Mouse (Mus musculus) WW6 (cell line): ENCODE data around the gene Kif3a.
"Not testable (repeated sequence)": the region's sequence is repeated elsewhere in the genome, so short reads cannot be mapped to it uniquely, and the experiment has no call there.

Experiments
- DNase-seq: peaks from one replicate; pipeline ENCODE4 v3.0.0-alpha.2; 2013; ENCODE audit warnings: low read depth, low spot score

The Kif3a gene

DNA sequence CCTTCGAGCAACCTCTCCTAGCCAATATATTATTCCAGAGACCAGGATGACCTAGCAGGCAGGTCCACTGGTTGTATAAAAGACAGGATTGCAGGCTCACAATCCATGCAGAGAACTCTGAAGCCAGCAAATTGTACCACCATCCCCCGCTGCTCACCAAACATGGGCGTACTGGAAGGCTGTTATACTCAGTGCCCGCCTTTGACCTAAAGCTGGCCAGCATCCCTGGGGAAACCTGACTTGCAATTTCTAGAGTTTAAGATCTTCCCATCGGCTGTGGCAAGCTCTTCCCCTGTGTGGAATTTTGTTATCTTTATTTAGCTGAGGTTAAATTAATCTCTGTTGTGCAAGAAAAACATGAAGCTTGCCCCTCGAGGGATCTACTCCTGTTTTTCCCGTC is 24.2 kb upstream of the Kif3a start:
- DNase-seq: no peak

DNA sequence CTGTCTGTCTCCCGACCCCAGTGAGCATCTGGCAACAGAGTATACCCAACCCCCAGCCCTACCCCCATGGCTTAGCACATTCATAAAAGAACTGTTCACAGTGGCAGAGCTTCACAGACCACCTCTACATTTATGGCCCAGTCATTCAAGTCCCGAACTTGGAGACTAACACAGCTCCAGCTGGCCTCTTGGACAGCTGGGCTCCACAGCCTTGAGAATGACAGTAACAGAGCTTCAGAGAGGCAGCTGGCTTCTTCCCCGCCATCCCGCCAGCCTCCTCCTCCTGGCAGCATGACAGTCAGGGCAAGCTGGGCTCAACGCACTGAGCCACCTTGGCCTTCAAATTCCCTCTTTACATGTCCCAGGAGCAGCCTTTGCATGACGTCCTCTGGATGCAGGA is 20.9 kb upstream of the Kif3a start:
- DNase-seq: no peak

DNA sequence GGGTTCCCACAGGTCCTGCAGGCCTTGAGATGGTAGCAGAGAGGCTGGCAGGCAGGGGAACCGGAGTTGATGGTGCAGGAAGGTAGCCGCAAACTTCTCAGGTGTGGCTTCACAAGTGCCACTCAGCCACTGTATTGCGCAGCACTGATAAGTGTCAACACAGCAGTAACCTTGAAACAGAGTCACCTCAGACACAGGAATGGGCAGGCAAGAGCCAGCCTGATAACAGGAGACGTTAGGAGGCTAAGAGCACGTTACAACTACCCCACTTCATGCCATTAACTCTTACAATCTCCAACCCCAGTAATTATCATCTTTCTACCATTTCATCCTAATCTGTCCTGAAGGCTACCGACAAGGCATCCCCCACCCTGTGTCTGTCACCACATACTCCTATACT is 19.6 kb upstream of the Kif3a start:
- no peak for DNase-seq

DNA sequence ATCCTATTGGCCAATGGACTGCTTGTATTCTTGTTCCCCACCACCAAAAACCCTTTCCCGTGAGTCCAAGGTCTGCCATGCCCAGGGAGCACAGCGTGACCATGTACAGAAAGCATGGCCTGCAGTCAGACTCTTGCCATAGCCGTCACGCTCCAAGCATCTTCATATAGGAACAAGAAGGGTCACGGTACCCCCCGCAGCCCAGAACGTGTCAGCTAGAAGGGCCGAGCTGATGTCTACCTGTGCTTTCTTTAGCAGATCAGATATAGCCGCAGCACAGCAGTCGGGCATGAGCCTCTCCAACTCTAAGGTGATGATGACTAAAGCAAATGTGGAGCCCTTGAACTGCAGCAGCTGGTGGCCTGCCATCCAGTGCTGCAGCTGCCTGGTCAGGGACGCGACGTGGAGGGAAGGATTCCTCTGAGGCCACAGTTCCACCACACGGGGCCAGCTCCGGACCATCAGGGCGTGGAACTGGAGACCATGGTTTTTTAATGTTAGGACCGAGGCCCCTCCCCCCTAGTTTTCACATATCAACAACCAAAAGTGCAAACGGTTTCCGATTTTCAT is 19.1 kb upstream of the Kif3a start:
- no peak for DNase-seq

DNA sequence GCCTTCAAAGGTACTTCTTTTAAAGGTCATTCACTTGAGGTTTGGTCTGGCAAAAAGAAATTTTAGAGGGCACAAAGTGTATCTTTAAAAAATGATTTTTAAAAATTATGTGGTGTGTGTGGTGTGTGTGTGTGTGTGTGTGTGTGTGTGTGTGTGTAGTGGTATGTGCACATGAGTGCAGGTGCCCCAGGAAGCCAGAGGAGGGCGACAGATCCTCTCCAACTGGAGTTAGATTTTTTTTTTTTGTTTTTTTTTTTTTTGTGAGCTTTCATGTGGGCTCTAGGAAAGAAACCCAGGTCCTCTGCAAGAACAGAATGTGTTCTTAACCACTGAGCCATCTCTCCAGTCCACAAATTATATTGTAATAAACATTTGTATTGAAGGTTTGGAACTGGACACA is 16.5 kb upstream of the Kif3a start:
- DNase-seq: no peak

DNA sequence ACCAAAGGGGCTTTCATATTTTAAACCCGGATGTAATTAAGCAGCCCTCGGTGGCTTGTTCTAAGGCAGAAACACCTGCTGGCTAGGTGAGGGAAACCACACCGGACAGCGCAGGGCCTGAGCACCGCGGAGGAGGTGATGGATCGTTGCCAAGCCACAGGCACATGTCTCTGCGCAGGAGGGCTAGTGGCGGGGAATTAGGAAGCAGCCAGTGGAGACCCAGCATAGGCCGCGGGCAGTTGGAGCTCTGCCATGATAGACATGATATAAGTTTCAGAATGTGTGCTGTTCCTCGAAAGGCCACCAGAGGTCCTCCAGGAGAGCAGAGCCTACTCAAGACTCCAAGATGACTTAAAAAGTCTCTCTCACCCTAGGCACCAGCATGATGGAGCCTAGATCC is 15.4 kb upstream of the Kif3a start:
- peak; percentile 63 for DNase-seq

DNA sequence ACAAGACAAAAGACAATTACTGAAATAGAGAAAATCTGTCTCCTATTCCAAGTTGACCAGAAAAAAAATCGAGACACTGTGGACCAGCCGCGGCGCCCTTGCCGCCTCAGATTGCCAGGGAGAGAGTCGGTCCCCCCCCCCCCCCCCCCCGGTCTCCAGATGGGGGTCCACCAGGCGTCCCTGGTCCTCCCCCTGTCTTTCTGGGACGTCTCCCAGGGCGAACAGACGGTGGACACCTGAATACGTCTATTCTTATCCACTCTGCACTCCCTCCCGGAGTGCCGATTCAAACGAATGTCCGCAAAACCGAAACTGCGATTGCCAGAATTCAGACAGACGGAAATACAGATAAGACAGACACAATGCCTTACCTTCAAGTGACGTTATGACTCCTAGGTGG is 10.7 kb upstream of the Kif3a start:
- not testable (repeated sequence) for DNase-seq

DNA sequence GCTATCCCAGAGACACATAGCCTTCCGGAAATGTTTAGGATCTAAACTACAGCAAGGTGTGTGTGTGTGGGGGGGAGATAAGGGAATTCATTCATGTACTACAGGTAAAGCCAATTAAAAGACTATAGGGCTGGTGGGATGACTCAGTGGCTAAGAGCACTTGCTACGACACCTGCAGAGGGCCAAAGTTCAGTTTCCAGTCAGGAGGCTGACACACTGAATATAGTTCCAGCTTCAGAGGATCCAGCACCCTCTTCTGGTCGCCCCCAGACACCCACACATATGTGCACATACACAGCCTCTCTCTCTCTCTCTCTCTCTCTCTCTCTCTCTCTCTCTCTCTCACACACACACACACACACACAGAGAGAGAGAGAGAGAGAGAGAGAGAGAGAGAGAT is 9.2 kb upstream of the Kif3a start:
- DNase-seq: not testable (repeated sequence)

DNA sequence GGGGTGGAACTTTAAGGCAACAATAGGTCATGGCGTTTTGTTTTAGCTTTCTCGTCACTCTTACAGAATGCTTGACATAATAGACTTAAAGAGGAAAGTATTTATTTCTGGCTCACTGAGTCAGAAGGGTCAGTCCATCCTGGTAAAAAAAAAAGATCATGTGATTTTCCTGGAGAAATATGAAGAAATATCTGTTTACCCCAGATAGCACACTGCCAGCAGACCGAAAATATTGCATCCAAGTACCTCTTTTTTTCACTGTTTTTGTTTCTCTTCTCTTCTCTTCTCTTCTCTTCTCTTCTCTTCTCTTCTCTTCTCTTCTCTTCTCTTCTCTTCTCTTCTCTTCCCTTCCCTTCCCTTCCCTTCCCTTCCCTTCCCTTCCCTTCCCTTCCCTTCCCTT is 7.2 kb upstream of the Kif3a start:
- DNase-seq: not testable (repeated sequence)

DNA sequence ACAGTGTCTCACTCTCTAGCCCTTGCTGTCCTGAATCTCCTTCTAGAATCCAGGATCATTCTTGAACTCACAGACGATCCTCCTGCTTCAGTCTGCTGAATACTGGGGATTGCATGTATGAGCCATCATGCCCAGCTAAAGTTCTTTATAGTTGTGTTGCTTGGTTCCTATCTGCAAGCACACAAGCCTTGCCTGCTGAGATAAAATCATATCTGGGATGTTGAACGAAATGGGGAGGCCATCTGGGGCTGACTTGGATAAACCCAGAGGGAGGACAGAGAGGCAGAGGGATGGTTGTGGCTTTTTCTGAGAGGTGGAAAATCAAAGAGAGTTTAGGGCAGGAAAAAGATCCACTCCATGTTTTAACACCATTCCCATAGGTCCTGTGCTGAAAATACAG is 5.2 kb upstream of the Kif3a start:
- DNase-seq: no peak

DNA sequence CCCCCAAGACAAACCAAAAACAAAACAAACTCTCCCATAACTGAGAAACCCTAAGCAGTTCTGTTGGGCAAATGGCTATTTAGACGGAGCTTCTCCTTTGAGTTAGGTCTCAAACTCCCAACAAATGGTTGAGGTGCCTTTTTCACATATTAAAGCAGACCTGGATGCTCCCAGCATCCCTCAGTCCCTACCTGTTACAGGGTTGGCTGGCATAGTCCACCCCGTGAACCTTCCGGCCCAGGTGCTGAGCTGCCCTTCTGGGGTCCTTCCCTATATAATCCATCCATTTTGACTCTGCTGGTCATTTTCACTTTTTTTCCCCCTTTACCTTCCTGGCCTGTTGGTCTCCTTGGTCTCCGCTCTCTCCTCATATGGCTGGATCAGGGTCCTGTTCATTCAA is 533 bp upstream of the Kif3a start:
- DNase-seq: no peak

DNA sequence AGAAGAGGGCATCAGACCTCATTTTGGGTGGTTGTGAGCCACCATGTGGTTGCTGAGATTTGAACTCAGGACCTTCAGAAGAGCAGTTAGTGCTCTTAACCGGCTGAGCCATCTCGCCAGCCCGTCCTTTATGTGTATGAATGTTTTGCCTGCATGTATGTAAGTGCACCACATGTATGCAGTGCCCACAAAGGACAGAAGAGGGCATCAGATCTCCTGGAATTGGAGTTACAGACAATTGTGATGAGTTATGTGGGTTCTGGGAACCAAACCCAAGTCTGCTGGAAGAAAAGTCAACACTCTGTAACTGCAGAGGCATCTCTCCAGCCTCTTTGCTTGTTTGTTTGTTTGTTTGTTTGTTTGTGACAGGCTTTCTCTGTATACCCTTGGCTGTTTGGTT is 13.4 kb downstream of the Kif3a start:
- DNase-seq: no peak

DNA sequence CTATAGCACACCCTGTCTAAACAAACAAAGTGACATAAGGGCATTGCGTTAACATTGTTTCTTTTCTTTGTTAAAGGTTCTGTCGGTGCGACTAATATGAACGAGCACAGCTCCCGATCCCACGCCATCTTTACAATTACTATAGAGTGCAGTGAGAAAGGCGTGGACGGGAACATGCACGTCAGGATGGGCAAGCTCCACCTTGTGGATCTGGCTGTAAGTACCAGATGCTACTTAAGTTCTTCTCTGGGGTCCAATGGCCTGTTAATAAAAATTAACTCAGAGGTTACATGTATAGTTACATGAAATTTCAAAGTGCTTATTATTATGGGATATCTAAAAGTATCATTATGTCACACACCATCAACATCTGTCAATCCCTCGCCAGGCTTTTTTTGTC is 16.0 kb downstream of the Kif3a start:
- DNase-seq: no peak

DNA sequence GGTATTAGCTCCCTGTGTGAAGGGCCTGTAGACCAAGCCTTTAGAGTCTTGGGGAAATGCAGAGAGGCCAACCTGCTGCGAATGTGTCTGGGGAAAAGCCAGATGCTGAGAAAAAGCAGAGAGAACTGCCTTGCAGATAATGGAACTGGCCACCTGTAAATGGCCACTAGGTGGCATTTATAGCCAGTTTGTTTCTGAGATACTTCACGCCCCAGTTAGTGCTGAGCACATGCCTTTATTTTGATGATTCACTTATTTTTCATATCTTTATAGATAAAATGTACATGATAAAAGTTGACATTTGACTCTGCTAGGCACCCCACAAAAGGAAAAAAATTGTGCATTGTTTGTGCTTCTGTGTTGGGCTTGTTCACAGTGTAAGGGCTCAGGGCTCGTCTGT is 17.7 kb downstream of the Kif3a start:
- no peak for DNase-seq

DNA sequence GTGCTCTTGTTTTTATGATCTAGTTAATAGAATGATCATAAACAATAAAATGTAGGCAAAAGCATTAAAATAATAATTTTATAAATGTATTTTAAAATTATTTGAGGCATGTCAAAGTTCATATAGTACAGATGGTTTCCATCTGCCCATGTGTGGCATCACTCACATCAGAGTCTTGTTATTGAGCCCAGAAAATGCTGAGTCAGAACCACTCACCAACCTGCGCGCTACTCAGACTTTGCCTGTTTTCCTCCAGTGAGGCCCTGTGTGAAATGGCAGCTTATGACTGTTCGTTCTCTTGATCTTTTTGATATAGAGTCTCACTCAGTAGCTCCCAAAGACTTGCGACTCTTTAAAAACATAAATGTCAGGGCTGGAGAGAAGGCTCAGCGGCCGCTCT is 18.3 kb downstream of the Kif3a start:
- DNase-seq: no peak

DNA sequence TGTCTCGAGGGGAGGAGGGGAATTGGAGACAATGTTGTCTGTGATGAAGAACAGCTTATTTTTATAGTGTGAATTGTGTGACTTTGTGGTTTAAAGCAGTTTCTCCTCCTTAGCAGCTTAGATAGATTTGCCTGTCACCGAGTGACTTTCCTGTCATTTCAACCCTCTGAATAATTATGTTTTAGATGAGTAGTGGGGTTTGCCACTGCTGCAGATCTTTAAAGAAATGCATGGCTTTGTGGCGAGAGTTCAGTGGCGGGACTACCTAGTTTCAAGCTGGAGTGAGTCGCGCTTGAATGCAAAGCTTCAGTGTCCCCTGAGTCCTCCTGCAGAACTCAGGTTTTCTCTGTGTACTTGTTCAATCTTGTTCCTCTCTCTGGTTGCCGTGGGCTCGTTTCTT is 21.1 kb downstream of the Kif3a start:
- no peak for DNase-seq

DNA sequence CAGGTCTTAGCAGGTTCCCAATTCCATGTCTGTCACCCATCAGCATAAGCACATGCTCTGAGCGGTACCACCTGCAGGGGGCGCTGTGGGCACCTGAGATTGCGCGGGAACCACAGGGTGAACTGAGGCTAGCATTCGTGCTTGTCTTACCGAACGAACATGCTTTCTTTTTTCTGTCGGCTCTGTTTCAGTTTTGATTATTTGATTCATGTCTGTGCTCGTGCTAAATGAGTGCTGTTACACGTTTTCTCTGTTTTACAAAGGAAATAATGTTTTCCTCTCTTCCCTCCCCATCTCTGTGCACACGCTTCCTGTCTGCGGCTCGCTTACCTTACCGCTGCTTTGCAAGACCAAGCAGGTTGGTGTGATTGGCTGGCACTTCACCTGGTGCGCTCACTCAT is 23.2 kb downstream of the Kif3a start:
- DNase-seq: peak; percentile 65

DNA sequence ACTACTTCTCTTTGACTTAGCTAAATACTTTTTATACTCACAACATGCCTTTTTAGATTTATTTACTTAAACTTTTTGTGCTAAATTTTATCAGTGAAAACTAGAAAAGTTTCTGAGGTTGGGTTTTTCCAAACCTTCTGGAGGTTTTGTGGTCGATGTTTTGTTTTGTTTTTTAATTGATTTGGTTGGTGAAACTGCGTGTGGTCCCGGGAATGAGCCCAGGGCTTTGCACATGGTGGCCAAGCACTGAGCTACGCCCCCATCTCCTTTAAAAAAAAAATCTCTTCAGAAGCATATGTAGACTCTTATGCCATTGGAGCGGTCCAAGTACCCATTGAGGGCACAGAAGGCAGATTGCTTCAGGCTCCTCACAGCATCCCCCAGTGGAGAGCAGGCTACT is 23.9 kb downstream of the Kif3a start:
- DNase-seq: no peak

DNA sequence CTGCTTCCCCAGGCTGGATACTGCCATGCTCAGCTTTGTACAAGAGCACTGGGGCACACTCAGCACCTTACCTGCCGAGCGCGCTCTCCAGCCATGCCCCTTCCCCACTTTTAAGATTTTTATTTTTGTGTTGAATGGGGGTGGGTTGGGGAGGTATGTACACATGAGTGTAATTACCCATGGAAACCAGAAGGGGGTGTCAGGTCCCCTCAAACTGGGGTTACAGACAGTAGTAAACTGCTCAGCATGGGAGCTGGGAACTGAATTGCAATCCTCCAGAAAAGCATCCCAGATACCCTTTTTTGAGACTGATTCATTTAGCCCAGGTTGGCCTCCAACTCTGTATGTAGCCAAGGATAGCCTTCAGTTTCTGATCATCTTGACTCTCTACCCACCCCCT is 37.8 kb downstream of the Kif3a start:
- DNase-seq: no peak

DNA sequence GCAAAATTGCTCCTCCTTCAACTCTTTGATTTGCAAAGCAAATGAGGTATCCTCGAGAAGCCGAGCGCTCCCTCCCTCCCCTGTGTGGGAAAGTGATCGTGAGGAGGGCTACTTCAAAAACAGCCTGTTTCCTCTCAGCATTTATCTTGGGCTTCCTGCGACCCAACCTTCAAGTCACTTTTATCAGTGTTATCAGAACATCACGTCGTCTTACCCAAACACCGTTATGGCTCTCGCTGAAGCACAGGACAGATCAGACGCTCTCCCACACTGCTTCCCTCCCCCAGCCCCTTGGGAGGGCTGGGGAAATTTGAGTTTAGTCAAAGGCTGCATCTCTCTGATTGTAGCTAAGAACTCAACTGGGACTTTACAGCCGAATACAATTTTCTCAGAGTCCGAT is 38.4 kb downstream of the Kif3a start:
- no peak for DNase-seq

DNA sequence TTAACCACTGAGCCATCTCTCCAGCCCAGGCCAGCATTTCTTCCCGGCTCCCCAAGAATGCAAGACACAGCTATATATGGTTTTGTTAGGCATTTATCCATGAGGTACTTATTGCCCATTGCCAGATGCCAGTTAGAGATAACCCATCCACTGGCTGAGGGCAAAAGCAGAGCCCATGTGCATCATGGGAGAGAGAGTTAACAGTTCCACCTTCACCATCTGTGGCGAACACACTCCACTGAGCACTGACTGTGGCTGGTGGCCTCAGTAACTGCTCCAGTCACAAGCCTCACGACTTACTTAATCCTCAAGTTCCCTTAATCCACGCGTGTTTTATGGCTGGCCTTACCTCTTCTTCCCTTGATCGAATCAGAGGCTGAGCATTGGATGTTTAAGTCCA is 42.1 kb downstream of the Kif3a start:
- DNase-seq: no peak

DNA sequence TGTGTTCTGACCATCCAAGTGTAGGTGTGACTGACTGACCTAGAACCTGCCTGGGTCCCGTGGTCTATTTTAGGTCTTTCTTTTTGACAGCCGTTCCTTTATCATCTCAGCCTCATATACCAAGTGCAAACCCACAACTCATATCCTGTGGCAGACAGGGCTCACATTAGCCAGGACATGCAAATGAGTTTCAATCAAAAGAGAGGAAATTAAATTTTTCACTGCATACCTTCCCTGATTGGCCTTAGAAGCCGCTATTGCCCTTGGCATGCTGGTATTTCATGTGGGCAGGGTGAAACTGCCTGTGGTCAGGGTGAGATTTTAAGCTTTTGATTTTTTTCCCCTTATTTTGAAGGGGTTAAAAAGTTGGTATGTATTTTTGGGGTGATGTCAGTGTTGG is 42.5 kb downstream of the Kif3a start:
- DNase-seq: no peak

DNA sequence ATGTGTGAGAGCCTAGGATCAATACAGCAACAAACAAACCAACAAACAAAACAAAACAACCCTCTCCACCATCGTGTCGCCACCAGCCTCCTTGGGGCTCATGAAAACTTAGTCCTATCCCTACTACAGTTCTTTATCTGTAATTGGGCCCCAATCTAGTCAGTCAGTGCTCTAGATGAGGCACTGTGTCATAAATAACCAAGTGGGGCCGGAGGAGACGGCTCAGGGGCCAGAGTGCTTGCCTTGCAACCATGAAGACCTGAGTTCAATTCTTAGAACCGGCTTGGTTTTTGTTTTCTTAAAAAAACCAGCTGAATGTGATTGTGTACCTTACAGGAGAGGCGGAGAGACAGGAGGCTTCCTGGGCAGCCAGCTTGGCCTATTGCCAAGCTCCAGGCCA is 48.0 kb downstream of the Kif3a start:
- DNase-seq: no peak

DNA sequence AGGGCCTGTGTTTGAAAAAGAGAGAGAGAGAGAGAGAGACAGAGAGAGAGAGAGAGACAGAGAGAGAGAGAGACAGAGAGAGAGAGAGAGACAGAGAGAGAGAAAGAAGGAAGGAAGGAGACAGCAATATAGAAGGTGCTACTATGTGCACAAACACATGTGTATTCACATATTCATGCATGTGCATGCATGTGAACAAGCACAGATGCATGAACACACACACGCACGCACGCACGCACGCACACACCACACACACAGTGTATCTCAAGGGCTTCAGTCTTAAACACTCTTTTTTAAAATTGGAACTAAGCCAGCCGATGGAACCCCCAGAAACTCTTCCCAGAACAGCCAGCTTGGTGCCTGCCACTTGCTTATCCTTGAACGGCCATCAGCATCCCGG is 48.4 kb downstream of the Kif3a start:
- DNase-seq: no peak
